Mouse (Mus musculus): ENCODE results near the gene Zbtb32. TPM values are rescaled to one million over a fixed set of nuclear protein-coding genes. Genes with fewer than 3 reads are reported as not detected.

Gene Zbtb32
- total RNA-seq, 2 experiments from 2014 or later, result 0.65 TPM; not detected in 1

DNA sequence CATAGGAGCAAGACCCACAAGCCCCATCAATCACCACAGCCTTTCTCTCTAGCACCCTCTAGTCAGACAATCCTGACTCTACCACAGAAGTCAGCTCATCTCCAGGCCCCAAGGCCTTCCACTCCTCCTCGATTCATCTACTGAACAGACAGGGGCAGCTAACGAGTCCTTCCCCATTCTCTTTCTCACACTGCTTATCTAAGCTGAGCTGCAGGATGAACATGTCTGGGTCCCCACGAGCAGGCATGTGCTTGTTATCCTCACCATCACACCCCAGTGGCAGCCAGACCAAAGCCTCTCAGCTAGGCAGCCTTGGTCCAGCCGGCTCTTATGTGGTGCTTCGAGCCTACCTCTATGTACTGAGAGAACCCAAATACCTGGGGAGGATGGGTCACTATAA, 26.3 kb downstream of the Zbtb32 start:
- DNase-seq (ENCODE audit: low spot score in 2 of 2), result no peak

GRCm38 (mm10) chr7:30567555-30567954, 31.2 kb downstream of the Zbtb32 start:
- DNase-seq (ENCODE audit: low spot score in 2 of 2), result no peak

- DNase-seq (ENCODE audit: low spot score in 2 of 2), result no peak
These were observed 32.7 kb downstream of the Zbtb32 start for GRCm38 (mm10) chr7:30566033-30566432.

- DNase-seq (ENCODE audit: low spot score in 2 of 2), result no peak
These were observed 33.6 kb downstream of the Zbtb32 start, which contains the start of gene Igflr1 for GRCm38 (mm10) chr7:30564970-30565571. Gene Igflr1 (plus strand): TSS chr7:30565427.

DNA sequence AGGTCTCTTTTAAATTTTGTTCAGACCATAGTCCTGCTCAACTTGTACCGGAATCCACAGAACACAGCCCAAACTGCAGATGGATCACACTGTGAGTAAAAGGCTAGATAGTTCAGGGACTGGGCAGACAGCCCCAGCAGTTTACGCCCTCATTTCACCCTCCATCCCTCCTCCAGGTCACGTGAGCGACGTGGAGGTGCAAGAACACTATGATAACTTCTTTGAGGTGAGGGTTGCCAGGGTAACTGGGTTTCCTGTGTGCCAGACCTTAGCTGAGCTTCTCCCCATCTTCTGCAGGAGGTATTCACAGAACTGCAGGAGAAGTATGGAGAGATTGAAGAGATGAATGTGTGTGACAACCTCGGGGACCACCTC, 34.8 kb downstream of the Zbtb32 start:
- no peak for DNase-seq (ENCODE audit: low spot score in 2 of 2)

DNA sequence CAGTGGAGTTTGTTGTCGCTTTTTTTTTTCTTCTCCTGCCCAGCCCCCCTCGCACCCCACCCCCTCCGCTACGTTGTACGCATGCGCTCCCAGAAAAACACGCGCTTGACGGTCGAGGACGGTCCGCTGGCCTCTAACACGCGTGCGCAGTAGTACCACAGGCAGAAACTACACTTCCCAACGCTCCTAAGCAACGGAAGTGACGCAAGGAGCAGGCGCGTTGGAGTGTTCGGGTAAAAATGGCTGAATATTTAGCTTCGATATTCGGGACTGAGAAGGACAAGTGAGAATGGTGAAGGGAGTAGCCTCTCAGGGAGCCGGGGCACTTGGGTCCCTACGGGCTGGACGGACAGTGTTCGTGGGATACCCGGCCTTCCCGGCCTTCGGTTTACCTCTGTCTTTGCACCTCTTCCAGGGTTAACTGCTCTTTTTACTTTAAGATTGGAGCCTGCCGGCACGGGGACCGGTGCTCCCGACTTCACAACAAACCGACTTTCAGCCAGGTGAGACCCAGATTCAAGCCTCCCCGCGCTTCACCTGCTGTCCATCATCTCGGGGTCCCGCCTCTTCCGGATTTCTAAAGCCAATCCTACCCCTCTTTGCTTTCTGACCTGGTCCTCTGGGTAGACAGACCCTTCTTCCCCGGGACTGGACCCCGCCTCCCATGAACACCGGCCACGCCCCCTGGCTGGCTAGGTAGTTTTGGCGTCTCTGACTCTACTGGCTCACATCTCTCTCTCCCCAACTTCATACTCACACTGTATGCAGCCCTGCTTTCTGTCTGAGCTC, 35.4 kb downstream of the Zbtb32 start, which contains the start of the genes U2af1l4, Gm49396 and Psenen:
TSS of gene U2af1l4 (plus strand) at position 185 of the 789 bp plus-strand sequence.
TSS of gene Gm49396 (plus strand) at position 228 of the 789 bp plus-strand sequence.
TSS of gene Psenen (minus strand) at position 511 of the 789 bp plus-strand sequence.
- DNase-seq (ENCODE audit: low spot score in 2 of 2), result peak; percentile 75 to 95

DNA sequence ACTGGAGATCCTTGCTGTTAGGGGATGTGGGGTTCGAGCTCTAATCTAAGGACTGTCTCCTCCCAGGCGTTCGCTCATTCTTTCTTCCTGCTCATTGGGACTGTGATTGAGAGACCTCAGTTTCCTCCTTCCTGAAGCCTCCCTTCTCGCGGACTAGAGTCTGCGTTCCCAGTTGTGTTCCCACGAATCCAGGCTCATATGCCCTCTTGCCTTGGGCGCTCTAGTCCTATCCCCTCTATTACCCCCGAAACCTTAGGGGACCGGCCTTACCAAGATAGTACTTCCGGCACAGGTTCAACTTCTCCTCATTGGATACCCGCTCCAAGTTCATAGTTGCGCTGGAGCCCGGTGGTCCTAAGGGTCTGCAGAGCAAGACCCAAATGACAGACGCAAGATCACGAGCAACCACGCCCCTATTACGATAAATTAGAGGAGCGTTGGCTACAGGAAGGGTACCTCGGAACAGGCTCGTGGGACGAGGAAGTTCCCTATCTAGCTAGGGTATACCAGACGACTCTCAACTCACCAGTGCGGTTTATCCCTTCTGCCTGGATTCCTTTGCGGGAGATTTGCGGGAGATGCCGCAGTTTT, 36.1 kb downstream of the Zbtb32 start:
- DNase-seq (ENCODE audit: low spot score in 2 of 2), result no peak

GRCm38 (mm10) chr7:30560296-30560695, 38.4 kb downstream of the Zbtb32 start:
- DNase-seq (ENCODE audit: low spot score in 2 of 2), result no peak

- DNase-seq (ENCODE audit: low spot score in 2 of 2), result peak; percentile 76 to 90
These were observed 39.2 kb downstream of the Zbtb32 start, which contains the start of gene Lin37 for GRCm38 (mm10) chr7:30559443-30559954. Gene Lin37 (minus strand): TSS chr7:30559838.

- no peak for DNase-seq (ENCODE audit: low spot score in 2 of 2)
These were observed 39.9 kb downstream of the Zbtb32 start for GRCm38 (mm10) chr7:30558656-30559442.

GRCm38 (mm10) chr7:30557901-30558514, 40.7 kb downstream of the Zbtb32 start:
- no peak for DNase-seq (ENCODE audit: low spot score in 2 of 2)

DNA sequence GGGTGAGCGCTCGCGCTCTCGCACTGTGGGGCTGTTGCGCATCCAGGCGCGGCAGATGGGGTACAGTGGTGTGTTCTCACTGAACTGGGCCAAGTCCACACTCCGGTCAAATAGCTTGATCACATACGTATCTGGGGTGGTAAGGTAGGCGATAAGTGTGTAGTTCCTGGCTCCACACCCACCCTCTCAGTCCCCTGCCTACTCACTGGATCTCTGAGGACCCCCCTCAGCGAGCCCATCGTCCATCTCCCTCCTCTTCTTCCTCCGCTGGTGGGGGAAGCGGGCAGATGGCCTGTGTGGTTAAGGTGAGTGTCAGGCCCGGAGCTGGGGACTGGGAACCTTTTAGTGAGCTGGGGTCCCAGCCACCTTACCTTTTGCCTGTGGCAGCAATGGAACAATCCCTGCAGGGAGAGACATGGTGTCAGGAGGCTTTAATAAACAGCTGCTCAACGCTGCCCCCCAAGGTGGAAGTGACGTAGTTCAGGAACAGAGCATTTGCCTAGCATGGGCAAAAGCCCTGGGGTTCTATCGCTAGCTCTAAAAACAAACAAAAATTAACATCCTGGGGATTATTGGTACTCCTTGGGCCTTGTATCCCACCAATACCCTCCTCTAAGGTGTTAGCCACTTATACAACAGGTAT, 41.7 kb downstream of the Zbtb32 start:
- DNase-seq (ENCODE audit: low spot score in 2 of 2), result no peak

GRCm38 (mm10) chr7:30553810-30554584, 44.7 kb downstream of the Zbtb32 start:
- DNase-seq (ENCODE audit: low spot score in 2 of 2), result no peak

- DNase-seq (ENCODE audit: low spot score in 2 of 2), result peak in 1 of 2 experiments; percentile 61
These were observed 45.6 kb downstream of the Zbtb32 start for GRCm38 (mm10) chr7:30553021-30553589.

- DNase-seq (ENCODE audit: low spot score in 2 of 2), result peak; percentile 76 to 96
These were observed 46.3 kb downstream of the Zbtb32 start, which contains the start of the genes Hspb6 and Proser3 for GRCm38 (mm10) chr7:30552102-30553020. Gene Hspb6 (plus strand): TSS chr7:30552178. Gene Proser3 (minus strand): TSS chr7:30552299.

DNA sequence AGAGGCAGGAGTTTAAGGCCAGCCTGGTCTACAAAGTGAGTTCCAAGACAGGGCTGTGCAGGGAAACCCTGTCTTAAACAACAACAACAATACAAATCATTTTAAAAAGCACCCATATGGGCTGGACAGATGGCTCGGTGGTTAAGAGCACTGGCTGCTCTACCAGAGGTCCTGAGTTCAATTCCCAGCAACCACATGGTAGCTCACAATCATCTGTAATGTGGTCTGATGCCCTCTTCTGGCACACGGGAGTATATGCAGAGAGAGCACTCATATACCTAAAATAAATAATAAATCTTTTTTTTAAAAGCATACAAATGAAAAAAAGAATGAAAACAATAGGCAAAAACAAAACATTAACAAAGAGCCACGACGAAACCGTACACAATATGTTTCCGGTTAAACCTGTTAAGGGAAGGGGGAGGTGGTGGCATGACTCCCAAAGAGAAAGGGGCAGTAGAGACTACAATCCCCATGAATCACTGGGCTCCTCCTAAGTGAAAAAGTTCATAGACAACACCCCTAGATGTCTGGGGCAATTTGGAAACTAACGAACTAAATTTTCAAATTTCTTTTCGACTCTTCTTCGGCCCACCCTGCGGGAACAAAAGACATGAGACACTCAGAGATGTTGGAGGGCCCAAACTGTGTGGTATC, 47.1 kb downstream of the Zbtb32 start:
- no peak for DNase-seq (ENCODE audit: low spot score in 2 of 2)

- DNase-seq (ENCODE audit: low spot score in 2 of 2), result no peak
These were observed 48.1 kb downstream of the Zbtb32 start for GRCm38 (mm10) chr7:30550603-30551002.

All from adrenal gland, postnatal 4 days (tissue).